Mouse (Mus musculus) liver, adult (tissue): ENCODE data around the gene Myo3b.

Source experiments
- GATA4 ChIP-seq: IDR thresholded peaks from 2 replicates; pipeline ENCODE4 v1.6.1; 2014; ENCODE audit warnings: mild to moderate bottlenecking, low read length; ENCODE audit not compliant: insufficient replicate concordance

The Myo3b gene

DNA sequence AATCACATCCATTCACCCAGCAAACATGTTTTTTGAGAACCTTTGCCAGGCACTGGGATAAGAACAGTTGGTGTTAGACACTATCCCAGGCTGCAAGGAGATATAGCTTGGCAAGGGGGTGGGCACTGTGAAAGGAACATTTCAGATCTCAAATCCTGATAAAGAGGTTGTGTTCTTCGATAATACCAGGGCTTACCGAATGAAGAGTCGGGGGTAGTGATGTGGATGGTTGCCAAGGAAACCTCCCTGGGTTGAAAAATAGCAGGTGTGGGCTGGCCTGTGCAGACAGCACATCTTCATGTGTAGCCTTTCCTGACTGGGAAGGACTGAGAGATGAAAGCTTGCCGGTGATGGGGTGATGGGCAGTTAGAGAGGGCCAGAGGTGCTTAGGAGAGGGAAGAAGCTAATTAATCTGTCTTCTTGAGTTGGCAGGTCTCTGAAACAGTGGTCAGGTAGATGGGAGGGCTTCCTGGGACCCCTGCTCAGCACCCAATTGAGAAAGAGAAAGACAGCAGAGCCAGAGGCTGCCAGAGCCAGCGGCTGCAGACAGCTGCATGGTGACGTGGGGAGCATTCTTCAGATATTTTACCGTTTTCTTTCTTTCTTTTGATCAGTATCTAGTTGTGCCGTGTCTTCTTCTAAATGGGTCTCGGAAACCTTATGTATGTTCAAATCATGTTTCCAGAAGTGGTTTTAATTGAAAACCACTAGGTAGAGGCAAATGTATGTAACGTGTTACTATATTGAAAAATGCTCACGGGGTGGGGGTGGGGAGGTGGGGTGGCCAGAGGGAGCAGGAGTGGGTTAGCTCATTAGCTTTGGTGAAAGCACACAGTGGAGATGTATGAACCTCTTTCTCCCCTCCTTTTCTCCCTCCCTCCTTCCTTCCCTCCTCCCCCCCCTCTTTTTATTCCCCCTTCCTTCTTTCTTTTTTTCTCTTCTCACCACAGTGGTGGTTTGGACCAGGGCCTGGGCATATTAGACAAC, 21.7 kb downstream of the Myo3b start:
- no peak for TF ChIP-seq GATA4

DNA sequence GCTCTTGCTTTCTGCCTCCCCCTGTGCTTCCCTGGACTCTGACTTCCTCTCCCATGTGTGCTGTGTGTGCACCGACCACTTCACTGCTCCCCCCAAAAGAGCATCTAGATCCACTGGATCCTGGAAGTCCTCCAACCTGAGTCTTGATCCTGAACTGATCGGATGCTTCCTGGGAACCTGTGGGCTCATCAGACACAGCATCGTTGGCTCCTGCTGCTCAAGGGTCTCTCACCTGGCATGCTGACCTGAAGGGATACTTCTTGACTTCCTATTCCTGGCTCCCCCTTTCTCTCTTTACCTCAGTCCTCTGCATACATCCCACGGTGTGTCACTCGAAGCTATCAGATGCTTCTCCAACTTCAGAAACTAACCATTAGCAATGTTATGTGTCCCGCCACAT, 26.2 kb downstream of the Myo3b start:
- TF ChIP-seq GATA4 = no peak

DNA sequence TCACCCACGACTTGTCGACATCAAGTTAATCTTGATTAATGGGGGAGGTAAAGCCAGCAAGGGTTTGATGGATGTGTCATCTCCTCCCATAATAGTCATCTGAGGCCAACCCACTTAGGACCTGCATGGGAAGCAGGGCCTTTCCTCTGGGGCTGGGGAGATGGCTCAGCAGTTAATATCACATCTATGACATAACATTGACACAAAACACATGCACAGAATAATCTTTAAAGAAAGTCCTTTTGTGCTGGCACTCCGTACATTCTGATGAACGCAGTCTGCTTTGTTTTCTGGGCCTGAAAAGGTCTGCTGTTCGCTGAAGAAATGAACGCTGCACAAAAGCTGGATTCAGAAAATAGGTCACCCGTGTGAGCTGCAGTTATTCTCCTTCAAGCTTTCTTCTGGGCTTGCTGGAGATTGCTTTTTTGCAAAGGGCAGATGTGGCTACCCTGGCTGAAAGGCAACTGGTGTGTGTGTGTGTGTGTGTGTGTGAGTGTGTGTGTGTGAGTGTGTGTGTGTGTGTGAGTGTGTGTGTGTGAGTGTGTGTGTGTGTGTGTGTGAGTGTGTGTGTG, 26.9 kb downstream of the Myo3b start:
- TF ChIP-seq GATA4 = no peak

DNA sequence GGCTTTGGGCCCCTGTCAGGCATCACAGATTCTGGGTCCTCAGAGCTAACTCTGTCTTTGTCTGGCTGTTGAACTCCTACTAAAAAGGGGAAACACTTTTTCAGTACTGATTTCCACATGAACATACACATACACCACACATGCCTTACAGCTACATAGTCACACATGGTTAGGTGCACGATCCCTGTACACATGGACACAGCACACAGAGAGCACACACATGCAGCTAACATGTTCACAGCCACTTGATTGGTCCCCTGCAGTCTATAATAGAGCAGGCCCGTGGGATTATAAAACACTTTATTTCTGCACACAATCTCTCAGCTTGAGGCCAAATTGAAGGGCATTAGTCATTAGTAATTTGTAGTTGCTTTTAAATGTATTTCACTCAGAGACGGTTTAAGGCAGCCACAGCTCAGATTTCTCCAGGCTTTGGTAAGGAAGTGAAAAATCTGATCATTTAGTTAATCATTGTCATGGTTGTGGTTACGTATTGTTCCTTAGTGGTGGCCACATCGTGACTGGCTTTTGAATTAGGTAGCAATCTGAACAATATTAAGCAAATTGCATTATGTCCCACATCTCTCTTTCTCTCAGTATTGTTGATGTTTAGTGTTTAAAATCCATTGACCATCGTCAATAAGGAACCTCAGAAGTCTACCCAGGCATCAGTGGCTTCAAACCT, 27.6 kb downstream of the Myo3b start:
- no peak for TF ChIP-seq GATA4

DNA sequence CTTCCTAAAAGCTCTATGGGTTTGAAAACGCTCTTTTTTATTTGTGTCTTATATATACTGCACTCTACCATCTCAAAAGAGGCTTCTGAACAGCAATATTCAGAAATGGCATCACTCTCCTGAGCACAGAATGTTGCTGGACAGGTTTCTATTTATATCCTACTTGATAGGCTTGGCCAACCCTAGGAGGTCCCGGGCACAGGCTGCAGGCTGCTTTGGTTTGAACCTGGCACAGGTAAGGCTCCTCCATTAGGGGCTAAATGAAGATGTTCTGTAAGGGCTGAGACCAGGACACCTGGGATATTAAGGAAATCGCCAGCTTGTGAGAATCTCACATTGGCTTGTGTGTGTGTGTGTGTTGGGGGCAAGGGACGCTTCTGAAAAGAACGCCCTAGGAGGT, 30.9 kb downstream of the Myo3b start:
- TF ChIP-seq GATA4 = no peak

DNA sequence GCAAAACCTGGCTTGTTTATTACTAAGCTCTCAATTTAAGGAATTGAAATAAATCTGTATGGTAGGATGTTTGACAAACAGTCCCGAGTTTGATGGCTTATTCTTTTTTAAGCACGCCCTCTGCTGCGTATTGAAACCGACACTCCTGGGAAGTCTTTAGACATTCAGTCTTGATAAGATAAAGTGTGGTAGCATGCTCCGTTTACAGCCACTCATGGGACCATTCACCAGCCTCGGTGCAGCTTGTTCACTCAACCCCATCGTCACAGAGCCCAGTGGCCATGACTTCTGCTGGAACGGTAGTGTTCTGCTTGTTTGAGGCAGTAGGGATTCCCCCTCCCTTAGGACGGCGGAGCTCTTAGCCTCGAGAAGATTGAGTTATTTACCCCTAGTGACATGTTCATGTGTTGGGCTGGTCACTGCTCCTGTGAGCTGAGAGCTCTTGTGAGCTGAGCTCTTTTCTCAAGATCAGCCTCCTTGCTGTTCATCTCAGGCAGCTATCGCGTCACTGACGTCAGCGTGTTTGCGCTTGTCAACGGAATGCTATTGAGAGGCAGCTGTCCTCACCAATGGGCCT, 44.6 kb downstream of the Myo3b start:
- no peak for TF ChIP-seq GATA4

DNA sequence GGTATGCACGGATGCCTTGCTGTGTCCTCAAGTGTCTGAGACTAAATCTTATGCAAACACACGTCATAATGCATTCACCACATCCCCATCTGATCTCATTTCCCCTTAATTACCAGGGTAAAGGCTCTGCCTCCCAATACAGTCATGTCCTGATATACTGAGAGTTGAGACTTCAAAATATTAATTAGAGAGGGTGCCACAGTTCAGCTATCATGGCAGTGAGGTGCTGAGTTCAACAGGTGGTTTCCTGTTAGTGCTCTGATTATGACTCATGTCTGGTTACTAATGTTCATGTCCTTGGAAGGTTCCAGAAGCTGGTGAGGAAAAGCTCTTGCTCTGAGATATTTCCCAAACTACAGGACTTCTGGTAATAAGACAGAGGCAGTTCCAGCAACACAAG, 52.3 kb downstream of the Myo3b start:
- no peak for TF ChIP-seq GATA4

DNA sequence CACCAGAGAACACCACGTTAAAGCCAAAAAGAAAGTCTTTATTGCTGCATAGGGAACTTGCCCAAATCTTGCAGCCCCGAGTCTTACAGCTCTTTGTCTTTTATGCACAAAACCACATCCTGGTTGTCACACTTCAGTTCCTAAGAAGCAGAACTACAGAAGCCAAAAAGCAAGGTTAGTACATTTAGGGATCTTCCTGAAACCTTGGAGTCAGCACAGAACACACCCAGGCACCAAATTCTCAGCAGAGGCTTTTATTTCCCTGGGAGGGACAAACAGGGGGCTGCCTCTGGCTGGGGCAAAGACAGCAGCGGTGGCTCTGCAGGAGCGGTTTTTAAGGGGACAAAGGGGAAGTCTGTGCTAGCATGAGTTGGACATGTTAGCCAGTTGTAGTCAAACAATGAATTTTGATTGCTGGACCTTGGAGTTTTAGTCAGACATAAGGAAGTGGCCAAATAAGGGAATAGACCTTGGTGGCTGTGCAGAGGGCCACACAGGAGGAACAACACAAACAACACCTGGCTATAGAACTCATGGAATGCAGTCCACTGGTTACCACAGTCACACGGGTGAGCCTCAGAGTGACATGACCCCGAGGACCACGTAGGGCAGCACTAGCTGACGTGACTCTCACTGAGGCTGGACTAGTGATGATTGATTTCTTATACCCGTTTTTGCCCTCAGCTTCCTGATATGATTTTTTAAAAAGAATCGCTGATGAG, 53.0 kb downstream of the Myo3b start:
- no peak for TF ChIP-seq GATA4

DNA sequence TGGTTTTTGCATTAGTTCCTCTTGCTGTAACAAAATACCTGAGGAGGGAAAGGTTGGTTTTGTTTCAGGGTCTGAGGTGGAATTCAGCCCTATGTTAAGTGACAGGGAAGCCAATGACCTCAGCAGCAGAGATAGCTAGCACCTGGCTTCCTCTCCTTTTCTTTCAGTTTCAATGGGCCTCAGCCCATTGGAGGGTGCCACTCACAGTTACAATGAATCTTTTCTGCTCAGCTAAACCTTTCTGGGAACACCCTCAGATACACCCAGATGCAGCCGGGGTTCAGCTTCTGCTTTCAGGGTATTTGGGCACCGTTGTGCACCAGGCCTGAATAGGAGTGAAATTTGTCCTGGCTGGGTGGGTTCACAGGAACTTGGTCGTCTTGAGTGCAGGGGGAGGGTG, 53.7 kb downstream of the Myo3b start:
- no peak for TF ChIP-seq GATA4

DNA sequence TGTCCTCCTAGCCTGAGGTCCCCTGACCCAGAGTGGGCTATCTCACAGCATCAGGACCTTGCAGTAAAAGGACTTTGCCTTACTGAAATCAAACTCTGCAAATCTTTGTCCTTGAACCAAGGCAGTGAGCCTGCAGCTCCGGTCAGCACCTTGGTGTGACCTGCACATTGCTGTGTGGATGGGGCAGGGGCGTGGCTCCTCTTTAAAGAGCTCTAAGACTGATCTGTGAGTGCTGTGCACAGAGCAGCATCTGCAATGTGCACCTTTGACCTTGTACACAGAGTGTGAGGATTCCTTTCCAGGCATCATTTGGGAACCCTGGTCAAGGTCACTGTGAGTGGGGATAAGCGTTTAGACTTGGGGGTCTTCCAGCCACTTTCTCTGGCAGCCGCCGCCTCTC, 55.5 kb downstream of the Myo3b start:
- TF ChIP-seq GATA4 = no peak

DNA sequence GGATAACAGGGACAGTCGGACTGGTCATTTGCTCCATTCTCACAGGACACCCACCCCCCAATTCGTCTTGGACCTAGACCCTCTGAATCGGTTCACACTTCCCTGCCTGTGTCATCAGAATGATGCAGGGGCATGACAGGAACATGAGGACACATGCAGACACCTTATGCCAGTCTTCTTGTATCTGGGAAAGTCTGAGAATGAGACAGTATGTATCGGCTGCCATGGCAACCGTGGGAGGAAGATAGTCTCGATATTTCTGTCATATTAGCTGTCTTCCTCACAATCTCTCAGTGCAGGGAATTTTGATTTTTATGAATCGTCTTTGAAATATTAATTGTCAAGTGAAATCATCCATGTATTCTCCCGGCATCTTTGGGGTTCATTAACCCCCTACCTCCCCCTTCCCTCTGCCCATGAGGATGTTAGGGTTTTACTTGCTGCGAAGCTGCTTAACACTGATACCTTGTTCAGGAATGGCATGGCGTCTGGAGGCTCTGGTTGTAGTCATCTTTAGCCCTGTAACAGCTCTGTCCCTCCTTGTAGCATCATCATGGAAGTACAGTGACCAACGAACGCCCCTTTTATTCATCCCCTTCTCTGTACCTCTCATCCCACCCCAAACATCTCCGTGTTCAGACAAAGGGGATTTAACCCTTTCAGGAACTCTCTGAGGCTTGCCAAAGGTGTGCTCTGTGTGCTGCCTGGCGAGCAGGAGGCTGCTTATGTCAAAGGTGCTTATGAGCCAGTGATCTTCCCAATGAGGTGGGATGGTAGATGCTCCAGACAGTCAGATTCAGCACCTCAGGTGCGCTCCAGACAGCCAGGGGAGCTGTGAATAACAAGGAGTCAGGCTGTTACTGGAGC, 58.5 kb downstream of the Myo3b start:
- no peak for TF ChIP-seq GATA4

DNA sequence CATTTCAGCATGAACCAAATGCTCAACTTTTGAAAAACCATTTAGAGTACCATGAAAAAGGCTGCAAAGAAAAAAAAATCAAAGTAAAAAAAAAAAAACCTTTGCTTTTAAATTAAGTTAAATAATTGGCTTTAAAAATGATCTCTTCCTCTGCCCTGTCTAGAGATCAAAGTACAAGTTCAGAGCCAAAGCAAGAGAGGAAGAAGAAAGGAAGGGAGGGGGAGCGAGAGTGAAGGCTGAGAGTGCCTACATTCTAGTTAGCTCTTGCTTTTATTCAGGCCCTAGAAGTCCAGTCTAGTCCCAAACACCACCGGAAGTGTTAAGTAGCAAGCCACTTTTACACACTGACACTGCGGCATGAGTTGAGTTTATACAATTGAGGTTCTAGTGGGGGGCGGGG, 60.5 kb downstream of the Myo3b start:
- no peak for TF ChIP-seq GATA4

DNA sequence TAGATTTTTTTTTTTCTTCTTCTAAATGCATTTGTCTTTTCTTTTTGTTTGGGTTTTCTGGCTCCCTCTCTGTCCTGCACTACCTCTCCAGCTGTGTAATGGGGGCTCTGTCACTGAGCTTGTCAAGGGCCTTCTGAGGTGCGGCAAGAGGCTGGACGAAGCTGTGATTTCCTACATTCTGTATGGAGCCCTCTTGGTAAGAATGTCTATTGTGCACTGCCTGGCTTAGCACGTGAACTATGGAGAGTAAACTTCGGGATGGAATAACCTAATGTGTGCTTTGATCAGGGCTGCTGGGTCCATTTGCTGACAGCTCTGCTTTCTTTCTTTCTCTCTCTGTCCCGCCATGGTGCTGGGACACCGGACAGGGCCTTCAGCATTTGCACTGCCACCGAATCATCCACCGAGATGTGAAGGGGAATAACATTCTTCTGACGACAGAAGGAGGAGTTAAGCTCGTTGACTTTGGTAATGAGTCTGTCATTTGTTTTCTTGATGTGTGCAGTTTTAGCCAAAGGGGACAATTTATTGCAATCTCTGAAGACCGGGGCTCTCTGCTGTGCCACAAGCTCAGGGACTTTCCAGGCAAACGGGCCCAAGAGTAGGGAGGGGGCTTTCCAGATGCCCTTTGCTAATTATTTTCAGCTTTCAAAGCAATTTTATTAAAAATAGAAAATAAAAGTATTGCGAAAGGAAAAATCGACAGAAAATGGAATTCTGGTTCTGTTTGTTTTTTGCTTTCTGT, 66.5 kb downstream of the Myo3b start:
- TF ChIP-seq GATA4 = no peak
